Mouse (Mus musculus) cerebellum, adult 2 months (tissue): ENCODE measurements at regions not wholly inside any gene's neighbourhood (a gene's known extent, or its start where the extent isn't known, plus 50 kb on each side); places are given as distances from the start of the nearest gene placed in this dataset.

Source experiments
- CTCF ChIP-seq: fragments of 200-500 bp; IDR thresholded peaks from 2 replicates; pipeline ENCODE4 v1.5.1; 2011; ENCODE audit warnings: low read depth, mild to moderate bottlenecking, control low read depth, low read length, moderate library complexity, borderline replicate concordance; ENCODE audit not compliant: insufficient read depth
- POLR2A ChIP-seq: fragments of 200-500 bp; IDR thresholded peaks from 2 replicates; pipeline ENCODE4 v1.6.1; 2011; ENCODE audit warnings: low read length, control low read depth, borderline replicate concordance; ENCODE audit not compliant: insufficient read depth

DNA sequence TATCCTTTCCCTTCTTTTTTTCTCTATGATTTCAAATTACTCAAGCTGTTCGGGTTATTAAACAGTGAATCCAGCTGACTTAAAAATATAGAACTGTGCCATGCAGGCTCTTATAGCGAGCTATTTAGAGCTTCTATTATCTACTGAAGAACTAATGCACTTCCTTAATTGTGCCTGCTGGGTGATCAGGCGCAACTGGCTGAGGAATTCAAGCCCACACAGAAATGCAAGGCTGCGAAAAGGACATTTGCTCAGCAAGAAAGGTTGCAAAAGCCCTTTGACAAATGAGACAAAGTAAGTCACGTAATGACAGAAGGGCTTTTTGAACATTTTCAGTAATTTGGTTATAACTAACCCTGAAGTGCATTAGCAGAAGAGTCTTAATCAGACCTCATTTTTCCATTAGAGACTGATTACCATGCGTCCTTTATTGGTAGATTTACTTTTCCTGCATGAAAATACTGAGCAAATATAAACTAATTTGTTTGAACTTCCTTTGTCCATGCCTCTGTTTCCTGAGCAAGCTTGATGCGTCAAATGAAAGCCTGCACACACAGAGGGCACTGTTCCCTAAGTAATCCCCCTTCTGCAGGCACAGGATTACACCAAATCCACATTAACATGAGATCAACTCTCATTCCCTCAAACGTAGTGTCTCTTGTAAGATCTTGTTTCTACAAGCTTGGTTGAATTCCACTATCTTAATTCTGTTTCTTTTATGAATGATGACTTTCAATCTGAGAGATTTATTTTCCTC lies 1154.7 kb upstream of the Tenm3 start:
- TF ChIP-seq CTCF = no peak
- no peak for TF ChIP-seq POLR2A
